Mouse (Mus musculus): Measurements from ENCODE around the gene Washc4.

- no peak for TF ChIP-seq CTCF (IDR thresholded peaks at IDR 0.05; ENCODE audit: insufficient read depth, low read length)
- TF ChIP-seq POLR2A (IDR thresholded peaks at IDR 0.05; ENCODE audit: borderline replicate concordance, extremely low read depth, low read depth, low read length), result no peak
Measured at GRCm38 (mm10) chr10:83631775-83632174, 88.2 kb downstream of the Washc4 start.

All from lung, adult 2 months (tissue).